Mouse (Mus musculus): ENCODE results near the gene Cask. TPM values are rescaled to one million over a fixed set of nuclear protein-coding genes. Genes with fewer than 3 reads are reported as not detected.

The Cask gene
- polyA plus RNA-seq, 1 experiment from 2014 or later = 17.1 TPM

DNA sequence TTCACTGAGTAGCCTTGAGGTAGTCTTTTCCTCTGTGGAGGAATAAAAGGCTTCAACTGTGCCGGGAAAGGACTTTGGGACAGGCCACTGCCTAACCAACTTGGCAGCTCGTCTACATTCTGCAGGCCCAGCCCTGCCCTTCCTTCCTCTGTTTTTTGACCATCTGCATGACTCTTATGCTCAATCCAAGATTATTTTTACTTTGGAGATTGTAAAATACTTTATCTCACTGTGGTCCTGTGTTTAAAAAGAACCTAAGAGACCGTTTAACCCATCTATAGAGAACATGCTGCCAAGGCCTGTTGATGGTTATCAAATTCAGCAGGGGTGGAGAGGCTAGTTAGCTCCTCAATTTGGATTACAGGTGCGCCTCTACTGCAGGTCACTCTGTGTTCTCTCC, 229.7 kb downstream of the Cask start:
- 78% methylated on average over 4 of the region's 4 CpGs for WGBS
- Histone ChIP-seq H3K9ac (no peak overlapping the region), H3K27me3 (0 out of 2 replicates have a peak, but pooled peaks cover 3% of the 10 kb centered on the region), H3K9me3 (replicated peaks) (no peaks in the 10 kb centered on the region), H3K27ac (replicated peaks) (no peak overlapping the region), H3K4me2 (replicated peaks) (no peak overlapping the region), H3K4me1 (no peaks in the 10 kb centered on the region), H3K36me3 (no peaks in the 10 kb centered on the region), H3K4me3 (replicated peaks) (no peak overlapping the region)
- no peak for ATAC-seq (ENCODE audit: insufficient number of reproducible peaks, low FRiP score, low TSS enrichment, low read depth)

DNA sequence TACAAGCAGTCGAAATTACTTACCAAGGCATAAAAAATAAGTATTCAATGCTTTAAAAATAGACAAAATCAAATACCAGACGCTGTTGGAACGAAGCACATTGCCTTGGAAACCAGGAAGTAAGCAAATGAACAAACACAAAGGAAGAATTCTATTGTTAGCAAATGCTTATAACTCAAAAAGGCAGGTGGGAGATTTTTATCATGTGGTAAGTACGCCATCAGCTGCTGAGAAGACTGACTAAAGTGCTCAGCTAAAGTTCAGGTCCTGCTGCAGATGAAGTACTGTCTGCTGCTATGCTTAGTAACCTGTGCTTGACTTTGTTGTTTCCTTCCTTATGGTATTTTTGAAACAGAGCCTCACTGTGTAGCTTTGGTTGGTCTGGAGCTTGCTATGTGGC, 232.7 kb downstream of the Cask start:
- Histone ChIP-seq H3K4me1 (no peaks in the 10 kb centered on the region), H3K4me2 (replicated peaks) (no peak overlapping the region), H3K9ac (no peak overlapping the region), H3K27me3 (no peaks in the 10 kb centered on the region), H3K4me3 (replicated peaks) (no peak overlapping the region), H3K27ac (replicated peaks) (no peak overlapping the region), H3K36me3 (no peaks in the 10 kb centered on the region), H3K9me3 (replicated peaks) (no peaks in the 10 kb centered on the region)
- no peak for ATAC-seq (ENCODE audit: insufficient number of reproducible peaks, low FRiP score, low TSS enrichment, low read depth)
- WGBS = 75% methylated on average over 4 of the region's 4 CpGs

DNA sequence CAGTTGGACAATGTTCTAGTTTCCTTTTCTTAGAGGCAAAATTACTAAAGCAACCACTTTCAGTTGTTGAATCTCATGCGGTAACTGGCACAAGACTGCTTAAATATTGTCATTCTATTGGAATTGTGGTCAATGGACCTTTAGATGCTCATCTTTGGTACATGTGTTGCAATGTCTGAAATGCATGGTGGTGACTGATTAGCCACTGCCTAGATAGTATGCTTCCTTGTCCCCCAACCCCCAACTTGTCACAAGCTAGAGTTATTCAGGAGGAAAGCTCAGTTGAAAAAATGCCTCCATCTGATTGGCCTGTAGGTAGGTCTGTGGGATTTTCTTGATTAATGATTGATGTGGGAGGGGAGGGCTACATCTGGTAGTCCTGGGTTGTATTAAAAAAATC, 233.9 kb downstream of the Cask start:
- no peak overlapping the region for H3K9ac ChIP-seq
- no peaks in the 10 kb centered on the region for H3K27me3 ChIP-seq
- no peak overlapping the region for H3K4me3 ChIP-seq (replicated peaks)
- 85% methylated on average over 1 of the region's 1 CpGs for WGBS
- no peaks in the 10 kb centered on the region for H3K36me3 ChIP-seq
- H3K9me3 ChIP-seq (replicated peaks) = no peaks in the 10 kb centered on the region
- no peak overlapping the region for H3K4me2 ChIP-seq (replicated peaks)
- H3K4me1 ChIP-seq = no peaks in the 10 kb centered on the region
- no peak overlapping the region for H3K27ac ChIP-seq (replicated peaks)
- no peak for ATAC-seq (ENCODE audit: insufficient number of reproducible peaks, low FRiP score, low TSS enrichment, low read depth)

DNA sequence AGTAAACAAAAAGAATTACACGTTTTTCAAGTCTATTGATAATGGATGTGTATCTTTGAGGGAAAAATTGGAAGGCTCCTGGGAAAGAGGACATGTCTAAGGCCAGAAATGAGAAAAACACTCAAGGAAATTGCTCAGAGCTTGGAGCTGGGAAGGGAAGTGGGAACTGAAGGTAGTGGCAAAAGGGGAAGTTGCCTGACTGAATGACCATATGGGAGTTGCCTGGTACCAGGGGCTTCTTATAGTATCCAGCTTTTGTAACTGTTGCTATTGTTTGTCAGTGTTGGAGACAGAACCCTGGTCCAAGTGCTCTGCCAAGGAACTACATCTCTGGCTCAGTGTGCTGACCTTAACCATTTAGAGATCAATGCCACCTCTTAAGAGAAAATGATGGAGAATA, 234.4 kb downstream of the Cask start:
- Histone ChIP-seq H3K4me1 (no peaks in the 10 kb centered on the region), H3K9me3 (replicated peaks) (no peaks in the 10 kb centered on the region), H3K27me3 (no peaks in the 10 kb centered on the region), H3K4me3 (replicated peaks) (no peak overlapping the region), H3K9ac (no peak overlapping the region), H3K4me2 (replicated peaks) (no peak overlapping the region), H3K36me3 (no peaks in the 10 kb centered on the region), H3K27ac (replicated peaks) (no peak overlapping the region)
- ATAC-seq (ENCODE audit: insufficient number of reproducible peaks, low FRiP score, low TSS enrichment, low read depth) = no peak
- 65% methylated on average over 1 of the region's 1 CpGs for WGBS

DNA sequence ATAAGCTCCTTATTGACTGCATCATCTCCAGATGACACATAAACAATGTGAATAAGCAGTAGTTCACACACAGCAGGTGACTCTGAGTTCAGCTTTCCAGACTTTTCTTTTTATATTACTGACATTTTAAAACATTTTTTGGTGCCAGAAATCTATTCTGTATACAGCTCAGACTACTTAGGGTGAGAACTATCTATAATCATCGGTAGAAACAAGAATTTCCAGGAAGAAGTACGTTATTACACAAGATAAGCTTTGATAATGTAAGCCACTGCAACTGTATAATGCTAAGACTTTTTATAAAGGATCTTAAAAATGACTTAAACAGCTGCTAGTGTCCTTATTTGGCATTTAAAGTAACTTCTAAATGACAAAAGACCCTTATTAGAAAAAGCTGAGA, 239.1 kb downstream of the Cask start:
- no peaks in the 10 kb centered on the region for H3K36me3 ChIP-seq
- no peaks in the 10 kb centered on the region for H3K4me1 ChIP-seq
- no peak for ATAC-seq (ENCODE audit: insufficient number of reproducible peaks, low FRiP score, low TSS enrichment, low read depth)
- H3K9me3 ChIP-seq (replicated peaks) = no peaks in the 10 kb centered on the region
- H3K4me2 ChIP-seq (replicated peaks) = no peak overlapping the region
- H3K4me3 ChIP-seq (replicated peaks) = no peak overlapping the region
- H3K9ac ChIP-seq = no peak overlapping the region
- WGBS = 73% methylated on average over 2 of the region's 2 CpGs
- no peak overlapping the region for H3K27ac ChIP-seq (replicated peaks)
- H3K27me3 ChIP-seq = no peaks in the 10 kb centered on the region

DNA sequence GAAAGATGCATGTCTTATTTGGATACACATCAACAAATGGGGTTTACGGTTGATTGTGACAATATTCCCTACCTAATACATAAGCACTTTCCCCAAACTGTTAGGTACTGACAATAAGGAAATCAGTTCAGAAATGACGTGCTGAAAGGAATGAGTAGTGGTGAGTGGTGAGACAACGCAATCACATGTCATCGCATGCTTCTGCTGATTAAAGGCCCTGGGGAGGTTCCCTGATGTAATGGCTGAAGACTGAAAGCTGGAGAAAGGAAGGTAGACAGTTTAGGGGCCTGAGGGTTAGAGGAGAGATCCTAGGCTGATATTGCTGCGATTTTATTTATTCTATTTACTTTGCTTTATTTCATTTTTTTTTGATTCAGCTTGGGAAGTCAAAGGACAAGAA, 240.1 kb downstream of the Cask start:
- H3K9me3 ChIP-seq (replicated peaks) = no peaks in the 10 kb centered on the region
- H3K36me3 ChIP-seq = no peaks in the 10 kb centered on the region
- no peak overlapping the region for H3K4me2 ChIP-seq (replicated peaks)
- H3K9ac ChIP-seq = no peak overlapping the region
- no peak overlapping the region for H3K27ac ChIP-seq (replicated peaks)
- no peaks in the 10 kb centered on the region for H3K4me1 ChIP-seq
- no peak overlapping the region for H3K4me3 ChIP-seq (replicated peaks)
- H3K27me3 ChIP-seq = no peaks in the 10 kb centered on the region
- ATAC-seq (ENCODE audit: insufficient number of reproducible peaks, low FRiP score, low TSS enrichment, low read depth) = no peak
- WGBS = 82% methylated on average over 5 of the region's 5 CpGs

DNA sequence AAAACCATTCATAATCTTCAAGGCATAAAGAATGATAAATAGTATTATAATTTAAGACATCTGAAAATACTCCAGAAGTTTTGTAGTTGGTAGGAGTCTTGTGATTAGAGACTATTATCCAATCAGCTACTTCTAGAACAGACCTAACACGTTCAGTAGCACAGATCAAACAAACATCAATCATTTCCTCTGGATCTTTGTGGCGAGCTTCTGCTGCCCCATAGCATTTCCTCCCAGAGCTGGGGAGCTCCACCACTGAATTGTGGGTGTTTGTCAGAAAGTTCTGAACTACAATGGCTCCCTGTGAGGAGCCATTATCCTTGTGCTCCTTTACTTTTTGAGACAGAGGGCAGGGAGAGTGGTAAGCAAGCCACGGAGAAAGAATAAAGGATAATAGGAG, 243.4 kb downstream of the Cask start:
- no peaks in the 10 kb centered on the region for H3K4me1 ChIP-seq
- WGBS = 50% methylated on average over 3 of the region's 3 CpGs
- no peak overlapping the region for H3K27ac ChIP-seq (replicated peaks)
- H3K36me3 ChIP-seq = no peaks in the 10 kb centered on the region
- ATAC-seq (ENCODE audit: insufficient number of reproducible peaks, low FRiP score, low TSS enrichment, low read depth) = no peak
- no peak overlapping the region for H3K4me3 ChIP-seq (replicated peaks)
- no peak overlapping the region for H3K9ac ChIP-seq
- no peaks in the 10 kb centered on the region for H3K27me3 ChIP-seq
- no peaks in the 10 kb centered on the region for H3K9me3 ChIP-seq (replicated peaks)
- H3K4me2 ChIP-seq (replicated peaks) = no peak overlapping the region

DNA sequence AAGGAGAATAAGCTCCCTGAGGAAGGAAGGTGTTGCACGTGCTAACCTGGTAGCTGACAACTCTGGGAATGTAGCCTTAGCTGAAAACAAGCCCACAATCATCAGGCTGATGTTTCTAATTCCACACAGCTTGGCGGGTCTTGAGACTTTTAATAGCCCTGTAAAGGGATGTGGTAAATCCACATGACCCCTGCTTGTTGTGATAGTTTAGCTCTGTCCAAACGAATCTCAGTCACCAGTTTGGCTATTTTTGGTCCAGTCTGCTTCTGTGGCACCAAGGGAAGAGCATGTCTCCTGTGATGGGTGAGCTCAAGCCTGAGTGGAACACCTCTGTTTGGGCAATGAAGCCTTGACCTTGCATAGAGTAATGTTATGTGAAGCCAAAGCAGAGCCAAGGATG, 244.4 kb downstream of the Cask start:
- 66% methylated on average over 3 of the region's 3 CpGs for WGBS
- no peak overlapping the region for H3K27ac ChIP-seq (replicated peaks)
- no peak overlapping the region for H3K4me3 ChIP-seq (replicated peaks)
- ATAC-seq (ENCODE audit: insufficient number of reproducible peaks, low FRiP score, low TSS enrichment, low read depth) = no peak
- no peaks in the 10 kb centered on the region for H3K4me1 ChIP-seq
- H3K27me3 ChIP-seq = no peaks in the 10 kb centered on the region
- H3K4me2 ChIP-seq (replicated peaks) = no peak overlapping the region
- H3K36me3 ChIP-seq = no peaks in the 10 kb centered on the region
- H3K9me3 ChIP-seq (replicated peaks) = no peaks in the 10 kb centered on the region
- no peak overlapping the region for H3K9ac ChIP-seq

DNA sequence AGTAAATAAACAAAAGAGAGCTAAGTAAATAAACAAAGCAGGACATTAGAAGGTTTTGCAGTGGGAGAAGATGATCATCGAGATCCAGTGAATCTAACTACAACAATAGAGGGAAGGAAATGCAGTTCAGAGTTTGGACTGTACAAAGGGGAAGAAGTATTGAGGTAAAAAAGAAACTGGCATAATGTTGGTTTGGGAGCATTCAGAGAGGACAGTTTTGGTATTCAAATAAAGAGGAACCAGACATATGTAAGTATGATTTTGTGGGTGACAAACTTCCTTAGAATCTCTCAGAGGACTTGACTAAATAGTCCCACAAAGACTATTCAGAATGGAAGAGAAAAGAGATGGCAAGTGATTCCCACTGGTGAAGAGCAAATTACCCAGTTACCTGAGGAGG, 251.2 kb downstream of the Cask start:
- no peak overlapping the region for H3K4me2 ChIP-seq (replicated peaks)
- 62% methylated on average over 1 of the region's 1 CpGs for WGBS

DNA sequence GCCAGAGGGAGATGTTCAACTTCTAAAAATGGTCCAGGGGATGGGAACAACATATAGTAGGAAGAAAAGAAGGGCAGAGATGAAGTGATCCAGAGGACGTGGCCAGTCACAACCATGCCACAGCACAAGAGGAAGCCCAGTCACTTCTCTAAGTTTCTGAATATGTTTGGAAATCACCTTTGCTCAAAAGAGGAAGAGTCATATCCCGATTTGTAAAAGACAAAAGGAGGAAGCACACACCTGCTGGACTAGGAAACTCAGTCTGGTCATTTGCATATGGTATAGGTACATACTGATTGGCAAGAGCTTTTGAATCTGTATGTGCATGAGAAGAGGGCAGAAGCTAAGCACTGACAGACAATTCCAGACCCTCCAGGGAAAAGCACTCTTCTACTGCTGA, 251.8 kb downstream of the Cask start:
- Histone ChIP-seq H3K27ac (replicated peaks) (no peak overlapping the region), H3K4me1 (no peaks in the 10 kb centered on the region), H3K27me3 (no peaks in the 10 kb centered on the region), H3K9me3 (replicated peaks) (no peaks in the 10 kb centered on the region), H3K36me3 (no peaks in the 10 kb centered on the region), H3K4me2 (replicated peaks) (no peak overlapping the region), H3K4me3 (replicated peaks) (no peak overlapping the region), H3K9ac (no peak overlapping the region)
- whole genome bisulfite sequencing = 74% methylated on average over 2 of the region's 2 CpGs
- no peak for ATAC-seq (ENCODE audit: insufficient number of reproducible peaks, low FRiP score, low TSS enrichment, low read depth)

More for the DNA sequence above, 251.2 kb downstream of the Cask start:
- Histone ChIP-seq H3K36me3 (no peaks in the 10 kb centered on the region), H3K27me3 (no peaks in the 10 kb centered on the region), H3K9ac (no peak overlapping the region), H3K4me1 (no peaks in the 10 kb centered on the region), H3K27ac (replicated peaks) (no peak overlapping the region), H3K9me3 (replicated peaks) (no peaks in the 10 kb centered on the region), H3K4me3 (replicated peaks) (no peak overlapping the region)
- ATAC-seq (ENCODE audit: insufficient number of reproducible peaks, low FRiP score, low TSS enrichment, low read depth) = no peak

DNA sequence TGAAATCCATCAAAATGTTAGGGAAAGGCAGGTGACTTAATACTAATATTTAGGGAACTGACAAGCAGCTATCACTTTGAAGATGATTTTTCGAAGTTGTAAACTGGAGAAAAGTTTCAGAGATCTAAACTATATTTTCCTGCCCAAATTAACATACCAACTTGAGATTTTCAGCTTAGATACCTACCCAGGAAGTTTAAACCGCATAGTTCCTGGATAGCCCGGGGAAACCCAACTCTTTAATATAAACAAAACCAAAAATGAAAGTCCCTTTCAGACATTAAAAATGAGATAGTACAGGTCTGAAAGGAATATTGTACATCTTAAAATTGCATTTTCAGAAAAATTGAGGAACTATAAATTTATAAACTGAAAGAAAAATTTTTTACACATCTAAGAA, 273.5 kb downstream of the Cask start:
- no peaks in the 10 kb centered on the region for H3K36me3 ChIP-seq
- H3K4me3 ChIP-seq (replicated peaks) = no peak overlapping the region
- ATAC-seq (ENCODE audit: insufficient number of reproducible peaks, low FRiP score, low TSS enrichment, low read depth) = no peak
- no peaks in the 10 kb centered on the region for H3K27me3 ChIP-seq
- 76% methylated on average over 3 of the region's 3 CpGs for WGBS
- H3K9me3 ChIP-seq (replicated peaks) = no peaks in the 10 kb centered on the region
- H3K4me1 ChIP-seq = no peaks in the 10 kb centered on the region
- no peak overlapping the region for H3K9ac ChIP-seq
- no peak overlapping the region for H3K4me2 ChIP-seq (replicated peaks)
- no peak overlapping the region for H3K27ac ChIP-seq (replicated peaks)

DNA sequence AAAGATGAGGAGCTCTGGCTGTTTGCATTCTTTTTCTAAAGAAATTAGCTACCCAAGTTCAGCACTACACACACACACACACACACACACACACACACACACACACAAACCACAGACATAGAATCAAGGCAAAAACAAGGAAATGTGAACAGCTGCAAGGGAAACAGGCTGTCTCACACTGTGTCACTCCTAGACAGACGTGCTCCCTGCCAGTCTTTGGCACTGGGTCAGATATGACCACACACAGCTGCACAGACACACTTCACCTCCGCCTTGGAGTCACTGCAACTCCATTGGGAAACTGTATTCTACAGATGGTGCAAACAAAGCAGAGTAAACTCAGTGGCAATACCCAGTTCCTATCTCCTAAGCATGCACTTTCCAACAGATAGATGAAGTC, 274.6 kb downstream of the Cask start:
- Histone ChIP-seq H3K27ac (replicated peaks) (no peak overlapping the region), H3K27me3 (no peaks in the 10 kb centered on the region), H3K4me3 (replicated peaks) (no peak overlapping the region), H3K36me3 (no peaks in the 10 kb centered on the region), H3K4me1 (no peaks in the 10 kb centered on the region), H3K9ac (no peak overlapping the region), H3K4me2 (replicated peaks) (no peak overlapping the region), H3K9me3 (replicated peaks) (no peaks in the 10 kb centered on the region)
- 43% methylated on average over 2 of the region's 2 CpGs for WGBS
- ATAC-seq (ENCODE audit: insufficient number of reproducible peaks, low FRiP score, low TSS enrichment, low read depth) = no peak
